Mouse (Mus musculus) lung, postnatal 0 days (tissue): ENCODE data around the gene Csad.

Experiments
- CTCF ChIP-seq: IDR thresholded peaks from 2 replicates; pipeline ENCODE4 v1.5.1; 2016; ENCODE audit warnings: antibody characterized with exemption, mild to moderate bottlenecking
- EP300 ChIP-seq: IDR thresholded peaks from 2 replicates; pipeline ENCODE4 v1.6.1; 2016; ENCODE audit warnings: antibody characterized with exemption, mild to moderate bottlenecking, control low read depth

DNA sequence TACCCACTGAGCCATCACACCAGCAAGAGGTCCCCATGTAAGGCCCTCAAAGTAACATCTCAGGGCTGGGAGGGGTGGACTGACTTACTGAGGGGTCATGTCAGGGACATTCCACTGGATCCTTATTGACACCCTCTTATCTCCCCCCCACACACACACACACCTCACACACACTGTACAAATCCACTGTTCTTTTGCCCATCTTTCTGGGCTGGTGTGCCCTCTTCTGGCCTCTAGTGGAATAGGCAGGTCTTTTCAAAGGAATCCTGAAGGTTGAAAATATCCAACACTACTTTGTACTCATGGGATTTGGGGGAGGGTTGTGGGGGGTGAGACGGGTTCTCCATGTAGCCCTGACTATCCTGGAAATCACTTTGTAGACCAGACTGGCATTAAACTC lies 57.6 kb downstream of the Csad start:
- peak; percentile 91 for TF ChIP-seq CTCF
- TF ChIP-seq EP300, result no peak
